Mouse (Mus musculus) CH12.LX (cell line): ENCODE data around the gene Atp5d. TPM values are rescaled to one million over a fixed set of nuclear protein-coding genes. Genes with fewer than 3 reads are reported as not detected.

Experiments
- DNase-seq: peaks from one replicate; pipeline ENCODE4 v3.0.0-alpha.2; 2013; ENCODE audit errors: extremely low read depth
- H3K27ac ChIP-seq: 2 replicates; pipeline ENCODE4 v1.5.1; 2012; ENCODE audit warnings: low read depth, mild to moderate bottlenecking, control low read depth, moderate library complexity; ENCODE audit not compliant: insufficient read depth
- H3K27me3 ChIP-seq: replicated peaks from 2 replicates; pipeline ENCODE3; 2012; ENCODE audit warnings: inconsistent platforms
- H3K36me3 ChIP-seq, 2 experiments: replicated peaks in 1 of 2; 2 replicates each; pipeline versions ENCODE3 to v1.6.1; 2012; ENCODE audit warnings: inconsistent platforms in 1 of 2, low read length in 1 of 2, mild to moderate bottlenecking in 1 of 2, mixed read lengths in 1 of 2, moderate library complexity in 1 of 2; ENCODE audit not compliant: control insufficient read depth in 1 of 2, insufficient read depth in 1 of 2
- H3K4me1 ChIP-seq, 2 experiments: 2 replicates each; pipeline ENCODE4 v1.6.1; 2012; ENCODE audit warnings: inconsistent platforms in 1 of 2, moderate library complexity in 1 of 2; ENCODE audit not compliant: insufficient read depth in 2 of 2, control insufficient read depth in 1 of 2
- H3K4me2 ChIP-seq: 2 replicates; pipeline ENCODE4 v1.6.1; 2012; ENCODE audit warnings: low read depth, mild to moderate bottlenecking, control low read depth; ENCODE audit not compliant: poor library complexity, insufficient read depth, severe bottlenecking
- H3K4me3 ChIP-seq, 3 experiments: fragments of 150-350 bp in 1 of 3; sonication (generic) in 1 of 3; replicated peaks in 1 of 3; 2 replicates each; pipeline versions ENCODE3 to v1.5.1; 2011 to 2012; ENCODE audit warnings: low read depth in 2 of 3, low read length in 2 of 3, mild to moderate bottlenecking in 2 of 3, moderate library complexity in 2 of 3, control low read depth in 1 of 3, improper control_type of control experiment in 1 of 3, inconsistent platforms in 1 of 3, mixed read lengths in 1 of 3; ENCODE audit not compliant: poor library complexity in 1 of 3
- H3K79me2 ChIP-seq: replicated peaks from 2 replicates; pipeline ENCODE4 v1.6.1; 2012; ENCODE audit warnings: mild to moderate bottlenecking, moderate library complexity; ENCODE audit not compliant: control insufficient read depth, poor library complexity, insufficient read depth, severe bottlenecking; ENCODE audit errors: extremely low read depth
- H3K9ac ChIP-seq: 2 replicates; pipeline ENCODE4 v1.6.1; 2012; ENCODE audit warnings: low read depth, mild to moderate bottlenecking, control low read depth, moderate library complexity; ENCODE audit not compliant: insufficient read depth
- H3K9me3 ChIP-seq: replicated peaks from 2 replicates; pipeline ENCODE3; 2012; ENCODE audit warnings: low read length, inconsistent platforms, mixed read lengths
- CHD2 ChIP-seq: IDR thresholded peaks from 2 replicates; pipeline ENCODE4 v1.6.1; 2011; ENCODE audit warnings: low read length, improper control_type of control experiment
- CTCF ChIP-seq, 2 experiments: IDR thresholded peaks in 1 of 2; conservative IDR thresholded peaks in 1 of 2; 2 replicates each; pipeline ENCODE4 v1.5.1; 2011 to 2012; ENCODE audit warnings: low read depth in 2 of 2, low read length in 2 of 2, improper control_type of control experiment in 1 of 2, inconsistent platforms in 1 of 2, mild to moderate bottlenecking in 1 of 2, moderate library complexity in 1 of 2
- ETS1 ChIP-seq: conservative IDR thresholded peaks from 2 replicates; pipeline ENCODE4 v1.6.1; 2012; ENCODE audit warnings: low read depth, mild to moderate bottlenecking, inconsistent platforms, low read length, improper control_type of control experiment, moderate library complexity
- JUN ChIP-seq: IDR thresholded peaks from 2 replicates; pipeline ENCODE4 v1.6.1; 2011; ENCODE audit warnings: low read depth, mild to moderate bottlenecking, low read length, improper control_type of control experiment, moderate library complexity; ENCODE audit not compliant: insufficient read depth
- MAZ ChIP-seq: IDR thresholded peaks from 2 replicates; pipeline ENCODE4 v1.6.1; 2012; ENCODE audit warnings: low read depth, mild to moderate bottlenecking, inconsistent platforms, low read length, improper control_type of control experiment, moderate library complexity
- POLR2A ChIP-seq: IDR thresholded peaks from 2 replicates; pipeline ENCODE4 v1.6.1; 2011; ENCODE audit warnings: low read depth, mild to moderate bottlenecking, improper control_type of control experiment, low read length
- RCOR1 ChIP-seq: conservative IDR thresholded peaks from 2 replicates; pipeline ENCODE4 v1.6.1; 2012; ENCODE audit warnings: low read depth, mild to moderate bottlenecking, inconsistent platforms, low read length, improper control_type of control experiment
- dilution Hi-C: fragments of 300-500 bp; cut with MboI; formaldehyde crosslinking; loops from 2 replicates; pipeline ENCODE4 v1.14.3; 2020; ENCODE audit warnings: low sequenced_read_pairs; ENCODE audit not compliant: extremely low pct_unique_long_range_greater_than_20kb, extremely low pct_ligation_motif_present
- in situ Hi-C: fragments of 300-500 bp; cut with MboI; formaldehyde crosslinking; loops from 3 replicates; pipeline ENCODE4 v1.14.3; 2019; ENCODE audit warnings: low sequenced_read_pairs, low pct_ligation_motif_present, low pct_unique_long_range_greater_than_20kb, mixed read lengths
- polyA plus RNA-seq: library from polyadenylated mRNA; unstranded; fragments of >175 nt; gene quantifications from 2 replicates; pipeline ENCODE4 v1.2.1, GENCODE M21; 2012; ENCODE audit warnings: low read depth; ENCODE audit not compliant: insufficient read length
- total RNA-seq, 2 experiments: library from RNA; depleted of rRNA; stranded (reverse); fragments of 300-350 nt in 1 of 2; fragments of >200 nt in 1 of 2; gene quantifications; 2 replicates each; pipeline ENCODE4 v1.2.3; 2012 to 2014

Gene Atp5d
- total and polyA plus RNA-seq, 3 experiments: 106 to 352 (median 326) TPM

DNA sequence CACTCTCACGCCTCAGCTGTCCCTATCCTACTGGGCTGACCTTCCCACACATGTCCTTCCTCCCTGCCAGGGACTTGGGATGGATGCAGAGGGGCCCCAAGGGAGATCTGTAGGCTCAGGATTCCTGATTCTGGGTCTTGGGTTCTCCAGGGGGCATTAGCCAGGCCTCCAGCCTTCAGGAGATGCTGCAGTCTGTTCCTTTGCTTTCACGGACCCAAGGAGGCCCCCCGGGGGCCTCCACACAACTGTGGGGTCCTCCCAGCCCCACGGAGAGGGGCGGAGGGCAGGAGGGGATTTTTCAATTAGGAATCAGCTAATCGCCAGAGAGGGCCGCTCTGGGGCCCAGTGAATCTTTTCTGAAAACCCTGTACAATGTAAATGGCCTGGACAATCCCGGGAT, 56.0 kb downstream of the Atp5d start:
- Histone ChIP-seq H3K4me1 (peaks cover under 1 to 3% of the 10 kb centered on the region in 2 experiments; a peak in 2 of 4 replicates), H3K9ac (no peak overlapping the region), H3K4me3 (no peak overlapping the region), H3K36me3 (no peaks in the 10 kb centered on the region), H3K27me3 (peaks cover 77% of the 10 kb centered on the region), H3K4me2 (no peak overlapping the region), H3K9me3 (peaks cover 2% of the 10 kb centered on the region), H3K79me2 (no peaks in the 10 kb centered on the region), H3K27ac (no peak overlapping the region)
- DNase-seq: no peak
- TF ChIP-seq POLR2A (no peak), JUN (no peak), ETS1 (no peak), CHD2 (no peak), MAZ (no peak), RCOR1 (no peak), CTCF (conservative IDR thresholded peaks at IDR 0.05 in 1 of 2, IDR thresholded peaks at IDR 0.05 in 1 of 2; ENCODE audit: low read depth in 2 of 2, low read length in 2 of 2) (no peak)
- dilution Hi-C loops (no loop called here), in situ Hi-C loops (no loop called here)

Other genes with a start within 250 kb of the Atp5d start
Only the 20 nearest of the 33 such genes appear.
- gene Grin3b, start 167.9 kb upstream of the Atp5d start, total RNA-seq (2012; rRNA removed): 0.59 and 0.76 TPM in 2 replicates
- 0.27 and 0.30 TPM in 2 replicates for gene Grin3b, start 167.9 kb upstream of the Atp5d start, total RNA-seq (2014; rRNA removed)
- gene Grin3b, start 167.9 kb upstream of the Atp5d start, polyA plus RNA-seq: 0.56 and 0.78 TPM in 2 replicates
- gene Tmem259, start 154.3 kb upstream of the Atp5d start, total RNA-seq (2012; rRNA removed): 67.1 and 71.7 TPM in 2 replicates
- 50.1 and 50.2 TPM in 2 replicates for gene Tmem259, start 154.3 kb upstream of the Atp5d start, total RNA-seq (2014; rRNA removed)
- 66.0 and 84.2 TPM in 2 replicates for gene Tmem259, start 154.3 kb upstream of the Atp5d start, polyA plus RNA-seq
- gene Cnn2, start 150.0 kb upstream of the Atp5d start, total RNA-seq (2012; rRNA removed): 26.3 and 26.9 TPM in 2 replicates
- gene Cnn2, start 150.0 kb upstream of the Atp5d start, total RNA-seq (2014; rRNA removed): 46.3 and 49.0 TPM in 2 replicates
- gene Cnn2, start 150.0 kb upstream of the Atp5d start, polyA plus RNA-seq: 52.6 and 62.7 TPM in 2 replicates
- 6.8 and 7.0 TPM in 2 replicates for gene Abca7, start 142.1 kb upstream of the Atp5d start, total RNA-seq (2012; rRNA removed)
- 2.3 TPM in 2 replicates for gene Abca7, start 142.1 kb upstream of the Atp5d start, total RNA-seq (2014; rRNA removed)
- 5.4 and 6.1 TPM in 2 replicates for gene Abca7, start 142.1 kb upstream of the Atp5d start, polyA plus RNA-seq
- 23.4 and 25.9 TPM in 2 replicates for gene Arhgap45, start 122.0 kb upstream of the Atp5d start, total RNA-seq (2012; rRNA removed)
- 10.3 and 11.8 TPM in 2 replicates for gene Arhgap45, start 122.0 kb upstream of the Atp5d start, total RNA-seq (2014; rRNA removed)
- gene Arhgap45, start 122.0 kb upstream of the Atp5d start, polyA plus RNA-seq: 20.2 and 21.2 TPM in 2 replicates
- 127 and 132 TPM in 2 replicates for gene Polr2e, start 98.8 kb upstream of the Atp5d start, total RNA-seq (2012; rRNA removed)
- 98.3 and 105 TPM in 2 replicates for gene Polr2e, start 98.8 kb upstream of the Atp5d start, total RNA-seq (2014; rRNA removed)
- 194 and 227 TPM in 2 replicates for gene Polr2e, start 98.8 kb upstream of the Atp5d start, polyA plus RNA-seq
- 368 and 459 TPM in 2 replicates for gene Gpx4, start 91.5 kb upstream of the Atp5d start, total RNA-seq (2012; rRNA removed)
- 352 and 386 TPM in 2 replicates for gene Gpx4, start 91.5 kb upstream of the Atp5d start, total RNA-seq (2014; rRNA removed)
- gene Gpx4, start 91.5 kb upstream of the Atp5d start, polyA plus RNA-seq: 332 and 353 TPM in 2 replicates
- 20.7 and 22.6 TPM in 2 replicates for gene Sbno2, start 33.1 kb upstream of the Atp5d start, total RNA-seq (2012; rRNA removed)
- 9.0 and 9.7 TPM in 2 replicates for gene Sbno2, start 33.1 kb upstream of the Atp5d start, total RNA-seq (2014; rRNA removed)
- 21.1 and 24.2 TPM in 2 replicates for gene Sbno2, start 33.1 kb upstream of the Atp5d start, polyA plus RNA-seq
- 64.8 and 65.9 TPM in 2 replicates for gene Stk11, start 22.8 kb upstream of the Atp5d start, total RNA-seq (2012; rRNA removed)
- gene Stk11, start 22.8 kb upstream of the Atp5d start, total RNA-seq (2014; rRNA removed): 47.4 and 48.5 TPM in 2 replicates
- 93.4 and 94.9 TPM in 2 replicates for gene Stk11, start 22.8 kb upstream of the Atp5d start, polyA plus RNA-seq
- gene Cbarp, start 2.2 kb downstream of the Atp5d start, total RNA-seq (2012; rRNA removed): 2.3 and 2.6 TPM in 2 replicates
- 0.09 and 0.19 TPM in 2 replicates for gene Cbarp, start 2.2 kb downstream of the Atp5d start, total RNA-seq (2014; rRNA removed)
- gene Cbarp, start 2.2 kb downstream of the Atp5d start, polyA plus RNA-seq: 1.7 and 2.4 TPM in 2 replicates
- 11.6 and 16.2 TPM in 2 replicates for gene Midn, start 9.6 kb downstream of the Atp5d start, total RNA-seq (2012; rRNA removed)
- gene Midn, start 9.6 kb downstream of the Atp5d start, total RNA-seq (2014; rRNA removed): 3.9 and 4.7 TPM in 2 replicates
- 25.2 and 33.2 TPM in 2 replicates for gene Midn, start 9.6 kb downstream of the Atp5d start, polyA plus RNA-seq
- gene Cirbp, start 27.4 kb downstream of the Atp5d start, total RNA-seq (2012; rRNA removed): 28.3 and 34.4 TPM in 2 replicates
- gene Cirbp, start 27.4 kb downstream of the Atp5d start, total RNA-seq (2014; rRNA removed): 27.0 and 31.9 TPM in 2 replicates
- 40.2 and 45.9 TPM in 2 replicates for gene Cirbp, start 27.4 kb downstream of the Atp5d start, polyA plus RNA-seq
- 30.5 and 37.7 TPM in 2 replicates for gene 1600002K03Rik, start 34.3 kb downstream of the Atp5d start, total RNA-seq (2012; rRNA removed)
- gene 1600002K03Rik, start 34.3 kb downstream of the Atp5d start, total RNA-seq (2014; rRNA removed): 34.3 and 40.2 TPM in 2 replicates
- 19.3 and 21.9 TPM in 2 replicates for gene 1600002K03Rik, start 34.3 kb downstream of the Atp5d start, polyA plus RNA-seq
- gene Efna2, start 40.9 kb downstream of the Atp5d start, total RNA-seq (2012; rRNA removed): 0.63 and 1.5 TPM in 2 replicates
- 0.23 and 0.34 TPM in 2 replicates for gene Efna2, start 40.9 kb downstream of the Atp5d start, total RNA-seq (2014; rRNA removed)
- gene Efna2, start 40.9 kb downstream of the Atp5d start, polyA plus RNA-seq: 0.45 and 0.86 TPM in 2 replicates
- gene Mum1, start 87.8 kb downstream of the Atp5d start, total RNA-seq (2012; rRNA removed): 35.6 and 44.3 TPM in 2 replicates
- gene Mum1, start 87.8 kb downstream of the Atp5d start, total RNA-seq (2014; rRNA removed): 24.1 and 25.1 TPM in 2 replicates
- gene Mum1, start 87.8 kb downstream of the Atp5d start, polyA plus RNA-seq: 22.9 and 24.1 TPM in 2 replicates
- gene Ndufs7, start 110.5 kb downstream of the Atp5d start, total RNA-seq (2012; rRNA removed): 248 and 282 TPM in 2 replicates
- gene Ndufs7, start 110.5 kb downstream of the Atp5d start, total RNA-seq (2014; rRNA removed): 124 and 154 TPM in 2 replicates
- 222 and 228 TPM in 2 replicates for gene Ndufs7, start 110.5 kb downstream of the Atp5d start, polyA plus RNA-seq
- gene Gamt, start 122.4 kb downstream of the Atp5d start, total RNA-seq (2012; rRNA removed): 0.30 and 0.38 TPM in 2 replicates
- 0.24 TPM in 1 of 2 replicates, not detected in the other for gene Gamt, start 122.4 kb downstream of the Atp5d start, total RNA-seq (2014; rRNA removed)
- gene Gamt, start 122.4 kb downstream of the Atp5d start, polyA plus RNA-seq: 0.42 TPM in 1 of 2 replicates, not detected in the other
- gene Dazap1, start 122.9 kb downstream of the Atp5d start, total RNA-seq (2012; rRNA removed): 162 and 172 TPM in 2 replicates
- gene Dazap1, start 122.9 kb downstream of the Atp5d start, total RNA-seq (2014; rRNA removed): 180 and 187 TPM in 2 replicates
- gene Dazap1, start 122.9 kb downstream of the Atp5d start, polyA plus RNA-seq: 236 and 252 TPM in 2 replicates
- gene Rps15, start 153.8 kb downstream of the Atp5d start, total RNA-seq (2012; rRNA removed): 4,610 and 5,342 TPM in 2 replicates
- 2,343 and 2,739 TPM in 2 replicates for gene Rps15, start 153.8 kb downstream of the Atp5d start, total RNA-seq (2014; rRNA removed)
- 2,279 and 2,754 TPM in 2 replicates for gene Rps15, start 153.8 kb downstream of the Atp5d start, polyA plus RNA-seq
- gene Apc2, start 157.3 kb downstream of the Atp5d start, total RNA-seq (2012; rRNA removed): 0.13 TPM in 2 replicates
- not detected in 2 replicates for gene Apc2, start 157.3 kb downstream of the Atp5d start, total RNA-seq (2014; rRNA removed)
- gene Apc2, start 157.3 kb downstream of the Atp5d start, polyA plus RNA-seq: 0.04 and 0.07 TPM in 2 replicates